In the genomic region with DNA sequence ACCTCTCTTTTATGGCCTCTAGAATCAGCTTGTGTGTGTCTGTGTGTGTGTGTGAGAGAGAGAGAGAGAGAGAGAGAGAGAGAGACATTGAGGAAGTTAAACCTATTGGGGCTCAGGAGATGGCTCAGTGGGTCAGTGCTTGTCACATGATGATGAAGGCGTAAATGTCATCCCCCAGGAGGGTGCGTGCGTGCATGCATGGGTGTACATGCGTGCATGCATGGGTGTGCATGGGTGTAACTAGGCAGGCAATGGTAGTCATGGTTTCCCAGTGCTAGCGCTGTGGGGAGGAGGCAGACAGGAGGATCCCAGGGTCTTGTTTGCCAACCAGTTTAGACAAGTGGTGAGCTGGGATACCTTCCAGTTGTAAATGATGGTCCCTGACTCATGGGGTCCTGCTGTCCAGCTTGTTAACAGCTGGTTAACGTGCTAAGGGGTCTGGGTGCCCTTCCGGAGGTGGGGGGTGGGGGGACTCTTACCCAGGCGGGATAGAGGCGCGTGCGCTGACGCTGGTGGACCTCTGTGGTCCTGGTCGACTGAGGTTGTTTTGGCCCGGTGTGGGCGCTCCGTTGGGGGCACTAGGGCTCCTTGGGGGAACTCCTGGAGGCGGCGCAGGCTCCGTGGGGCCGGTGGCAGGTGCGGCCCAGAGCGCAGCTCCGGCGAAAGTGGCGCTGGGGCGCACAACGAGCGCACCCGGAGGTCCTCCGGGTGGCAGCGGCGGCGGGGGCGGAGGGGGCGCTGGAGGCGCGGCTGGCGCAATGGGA, we compare ENCODE assay signal across 10 mouse cellular contexts. TPM values are rescaled to one million over a fixed set of nuclear protein-coding genes. Genes with fewer than 3 reads are reported as not detected.
DNase-seq lines count a peak whose midpoint lies in the region; ATAC-seq lines count a peak whose summit lies in the region.
"Had no signal": no experiment of that assay in that cellular context is flagged by ENCODE, and none has a peak within 500 bp of the region (broad histone marks: within the 10 kb centered on the region; RNA-seq: fewer than 3 reads in every experiment).

No protein-coding gene starts in this region.

- DNase-seq in heart, embryonic 10.5 days (ENCODE audit: low spot score), result no peak
- no peak for DNase-seq in heart, adult 11 months
- DNase-seq in lung, postnatal 14 days, result no peak
- DNase-seq in cerebellum, postnatal 36 days, result no peak
- DNase-seq: kidney, postnatal 4 days; lung, postnatal 36 days had no signal

- no peaks in the 10 kb centered on the region for H3K9me3 ChIP-seq in heart, embryonic 10.5 days
- H3K9me3 ChIP-seq in lung, embryonic 16.5 days (ENCODE audit: control insufficient read depth, low read length), result no peaks in the 10 kb centered on the region
- no peaks in the 10 kb centered on the region for H3K9me3 ChIP-seq in forebrain, embryonic 13.5 days (replicated peaks)
- H3K9me3 ChIP-seq in neural tube, embryonic 13.5 days, result no peaks in the 10 kb centered on the region

- H3K27ac ChIP-seq in heart, embryonic 10.5 days, result no peak overlapping the region
- H3K27ac ChIP-seq in lung, embryonic 16.5 days (ENCODE audit: low read length), result no peak overlapping the region
- H3K27ac ChIP-seq in forebrain, embryonic 13.5 days, result no peak overlapping the region
- no peak overlapping the region for H3K27ac ChIP-seq in neural tube, embryonic 13.5 days (replicated peaks)

- H3K9ac ChIP-seq in lung, embryonic 16.5 days (ENCODE audit: low read length), result no peak overlapping the region
- H3K9ac ChIP-seq in forebrain, embryonic 13.5 days, result no peak overlapping the region
- 0 out of 2 replicates have a peak overlapping the region, but pooled peaks have one; percentile 2 for H3K9ac ChIP-seq in neural tube, embryonic 13.5 days

- H3K4me3 ChIP-seq in heart, embryonic 10.5 days, result peak overlapping the region; percentile 51
- peak overlapping the region; percentile 20 for H3K4me3 ChIP-seq in lung, embryonic 16.5 days (ENCODE audit: low read length)
- peak overlapping the region; percentile 17 for H3K4me3 ChIP-seq in forebrain, embryonic 13.5 days
- H3K4me3 ChIP-seq in neural tube, embryonic 13.5 days, result no peak overlapping the region

- H3K36me3 ChIP-seq in heart, embryonic 10.5 days, result no peaks in the 10 kb centered on the region
- H3K36me3 ChIP-seq in lung, embryonic 16.5 days (ENCODE audit: control insufficient read depth, insufficient read depth, low read length), result no peaks in the 10 kb centered on the region
- H3K36me3 ChIP-seq in forebrain, embryonic 13.5 days (ENCODE audit: poor library complexity, severe bottlenecking), result peaks cover 14% of the 10 kb centered on the region
- peaks cover 45% of the 10 kb centered on the region for H3K36me3 ChIP-seq in neural tube, embryonic 13.5 days

- H3K4me2 ChIP-seq in lung, embryonic 16.5 days (ENCODE audit: low read depth, low read length), result no peak overlapping the region; the same call in 1 of the 2 replicates
- peak overlapping the region; percentile 37 for H3K4me2 ChIP-seq in forebrain, embryonic 13.5 days
- peak overlapping the region; percentile 20; the same call in 1 of the 2 replicates for H3K4me2 ChIP-seq in neural tube, embryonic 13.5 days

- peaks cover 18% of the 10 kb centered on the region for H3K4me1 ChIP-seq in heart, embryonic 10.5 days
- H3K4me1 ChIP-seq in lung, embryonic 16.5 days (replicated peaks; ENCODE audit: control insufficient read depth, insufficient read depth, low read length), result peaks cover 2% of the 10 kb centered on the region; the same call in 1 of the 2 replicates
- peaks cover 16% of the 10 kb centered on the region for H3K4me1 ChIP-seq in forebrain, embryonic 13.5 days
- peaks cover 37% of the 10 kb centered on the region for H3K4me1 ChIP-seq in neural tube, embryonic 13.5 days (replicated peaks)

- H3K27me3 ChIP-seq in heart, embryonic 10.5 days (ENCODE audit: insufficient read depth, poor library complexity, severe bottlenecking), result peaks cover 92% of the 10 kb centered on the region
- peaks cover 43% of the 10 kb centered on the region for H3K27me3 ChIP-seq in lung, embryonic 16.5 days (ENCODE audit: control insufficient read depth, insufficient read depth, low read depth, low read length)
- H3K27me3 ChIP-seq in forebrain, embryonic 13.5 days, result peaks cover 59% of the 10 kb centered on the region
- peaks cover 80% of the 10 kb centered on the region for H3K27me3 ChIP-seq in neural tube, embryonic 13.5 days

- WGBS in heart, embryonic 10.5 days, result 13% methylated on average over 38 of the region's 38 CpGs
- 12% methylated on average over 33 of the region's 38 CpGs for WGBS in lung, embryonic 16.5 days
- WGBS in forebrain, embryonic 13.5 days, result 12% methylated on average over 38 of the region's 38 CpGs
- 11% methylated on average over 34 of the region's 38 CpGs for WGBS in neural tube, embryonic 13.5 days

- ATAC-seq in lung, embryonic 16.5 days (ENCODE audit: low read depth), result no peak
- no peak for ATAC-seq in forebrain, embryonic 13.5 days
- no peak for ATAC-seq in neural tube, embryonic 13.5 days (ENCODE audit: low read depth)
- ATAC-seq in megakaryocyte, adult 5-6 weeks (ENCODE audit: poor library complexity, severe bottlenecking), result no peak

RNA-seq across cellular contexts. Expression of a gene that starts 17.6 kb away (rescaled TPM):
- polyA plus RNA-seq in heart, embryonic 10.5 days (2016; fragmentation: Nextera tagmentation; extraction: Ambion mirVana), result 0.28 and 0.41 TPM in 2 replicates
- 2.4 and 3.2 TPM in 2 replicates for polyA plus RNA-seq in lung, embryonic 16.5 days (2015; fragmentation: Nextera tagmentation; extraction: Ambion mirVana)
- 17.9 and 18.1 TPM in 2 replicates for polyA plus RNA-seq in forebrain, embryonic 13.5 days (2015; fragmentation: Nextera tagmentation; extraction: Ambion mirVana)
- polyA plus RNA-seq in neural tube, embryonic 13.5 days (2015; fragmentation: Nextera tagmentation; extraction: Ambion mirVana), result 37.3 and 39.6 TPM in 2 replicates
- total RNA-seq in megakaryocyte, adult 5-6 weeks (2015), result 0.30 and 0.40 TPM in 2 replicates
- total RNA-seq in megakaryocyte, adult 5-6 weeks (2017), result not detected in 2 replicates

RNA-seq across cellular contexts. Expression of a gene that starts 45.5 kb away (rescaled TPM):
- 0.16 and 0.60 TPM in 2 replicates for polyA plus RNA-seq in heart, embryonic 10.5 days (2016; fragmentation: Nextera tagmentation; extraction: Ambion mirVana)
- 0.18 and 0.44 TPM in 2 replicates for polyA plus RNA-seq in lung, embryonic 16.5 days (2015; fragmentation: Nextera tagmentation; extraction: Ambion mirVana)
- 0.27 and 0.79 TPM in 2 replicates for polyA plus RNA-seq in forebrain, embryonic 13.5 days (2015; fragmentation: Nextera tagmentation; extraction: Ambion mirVana)
- polyA plus RNA-seq in neural tube, embryonic 13.5 days (2015; fragmentation: Nextera tagmentation; extraction: Ambion mirVana), result 0.31 TPM in 1 of 2 replicates, not detected in the other
- total RNA-seq in megakaryocyte, adult 5-6 weeks (2015), result 0.05 TPM in 1 of 2 replicates, not detected in the other
- not detected in 2 replicates for total RNA-seq in megakaryocyte, adult 5-6 weeks (2017)

RNA-seq across cellular contexts. Expression of a gene that starts 55.5 kb away (rescaled TPM):
- polyA plus RNA-seq in heart, embryonic 10.5 days (2016; fragmentation: Nextera tagmentation; extraction: Ambion mirVana), result not detected in 2 replicates
- 0.23 and 0.29 TPM in 2 replicates for polyA plus RNA-seq in lung, embryonic 16.5 days (2015; fragmentation: Nextera tagmentation; extraction: Ambion mirVana)
- polyA plus RNA-seq in forebrain, embryonic 13.5 days (2015; fragmentation: Nextera tagmentation; extraction: Ambion mirVana), result 0.09 TPM in 1 of 2 replicates, not detected in the other
- 0.19 and 0.43 TPM in 2 replicates for polyA plus RNA-seq in neural tube, embryonic 13.5 days (2015; fragmentation: Nextera tagmentation; extraction: Ambion mirVana)
- 13.0 and 13.2 TPM in 2 replicates for total RNA-seq in megakaryocyte, adult 5-6 weeks (2015)
- 3.9 and 7.5 TPM in 2 replicates for total RNA-seq in megakaryocyte, adult 5-6 weeks (2017)
